Mouse (Mus musculus): ENCODE results near the gene Tmc6.
A peak's percentile ranks its signal among the peaks of the same experiment; 100 is the strongest.

The Tmc6 gene

DNA sequence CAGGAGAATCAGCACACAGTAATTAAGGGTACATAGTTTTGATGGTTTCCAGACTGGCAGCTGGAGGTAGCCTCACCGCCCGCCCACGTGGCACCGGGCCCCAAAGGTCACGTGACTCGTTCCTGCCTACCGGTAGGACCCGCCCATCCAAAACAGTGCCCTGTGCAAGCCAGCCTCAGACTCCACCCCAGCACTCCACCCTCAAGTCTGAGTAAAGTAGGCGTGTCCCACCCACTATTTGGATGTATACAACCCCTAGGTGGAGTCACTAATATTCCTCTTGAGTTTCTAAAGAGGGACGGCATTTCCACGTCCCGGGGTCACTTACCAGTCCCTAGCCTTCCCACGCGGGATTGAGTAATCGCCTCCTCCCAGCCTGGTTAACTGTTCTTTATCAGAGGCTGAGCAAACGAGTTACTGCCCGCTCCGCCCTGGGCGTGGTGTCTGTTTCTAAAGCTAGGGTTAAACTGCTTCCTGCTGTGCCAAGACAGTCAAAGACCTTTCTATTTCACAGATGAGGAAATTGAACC lies 1.4 kb downstream of the Tmc6 start:
- peak; percentile 96 to 98 for DNase-seq

DNA sequence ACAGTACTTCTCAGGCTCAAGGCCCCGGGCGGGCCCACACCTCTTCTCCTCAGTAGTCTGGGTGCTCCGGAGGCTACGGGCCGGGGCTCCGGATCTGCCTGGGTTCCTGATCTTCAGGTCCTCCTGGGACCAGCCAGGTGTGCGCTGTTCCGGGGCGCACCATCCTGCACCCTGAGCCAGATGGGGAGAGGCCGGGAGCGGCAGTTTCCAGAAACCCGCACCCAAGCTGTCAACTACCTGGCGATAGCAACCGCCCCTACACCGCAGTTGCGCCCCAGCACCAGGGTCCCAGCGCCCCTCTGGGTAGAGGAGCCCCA lies 1.8 kb downstream of the Tmc6 start:
- no peak for DNase-seq

DNA sequence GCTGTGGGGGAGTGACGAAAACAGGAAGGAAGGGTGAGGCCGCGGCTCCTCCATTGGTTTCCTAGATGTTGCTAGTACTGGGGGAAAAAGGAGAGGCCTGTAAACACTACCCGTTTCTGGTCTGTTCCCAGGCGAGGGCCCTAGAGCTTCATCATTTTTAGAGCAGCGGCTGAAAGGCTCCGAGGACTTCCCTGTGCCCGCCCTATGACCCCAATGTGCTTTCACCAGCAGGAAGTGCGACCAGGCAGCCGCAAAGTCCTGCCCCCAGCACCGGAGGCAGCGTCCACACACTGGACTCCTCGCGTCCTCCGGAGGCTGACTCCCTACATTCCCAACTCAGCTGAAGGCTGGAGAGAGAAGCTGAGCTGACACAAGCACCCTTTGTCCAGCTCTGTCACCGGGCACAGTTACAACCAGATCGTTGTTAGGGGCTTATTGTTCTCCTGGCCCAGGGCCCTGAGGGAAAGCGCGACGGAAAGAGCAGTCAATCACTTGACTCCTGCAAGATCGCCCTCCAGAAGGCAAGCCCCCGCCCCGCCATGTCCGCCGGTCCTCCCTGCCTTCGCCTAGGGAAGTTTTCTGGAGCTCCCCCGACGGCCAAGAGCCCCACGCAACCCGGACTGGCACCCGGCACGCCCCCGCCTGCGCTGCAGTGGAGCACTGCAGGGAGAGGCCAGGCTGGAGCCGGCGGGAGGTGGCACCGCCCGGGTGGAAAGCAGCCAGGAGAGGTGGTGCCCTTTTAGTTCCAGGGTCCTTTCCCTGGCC lies 2.4 kb downstream of the Tmc6 start:
- DNase-seq = peak; percentile 89 to 95

DNA sequence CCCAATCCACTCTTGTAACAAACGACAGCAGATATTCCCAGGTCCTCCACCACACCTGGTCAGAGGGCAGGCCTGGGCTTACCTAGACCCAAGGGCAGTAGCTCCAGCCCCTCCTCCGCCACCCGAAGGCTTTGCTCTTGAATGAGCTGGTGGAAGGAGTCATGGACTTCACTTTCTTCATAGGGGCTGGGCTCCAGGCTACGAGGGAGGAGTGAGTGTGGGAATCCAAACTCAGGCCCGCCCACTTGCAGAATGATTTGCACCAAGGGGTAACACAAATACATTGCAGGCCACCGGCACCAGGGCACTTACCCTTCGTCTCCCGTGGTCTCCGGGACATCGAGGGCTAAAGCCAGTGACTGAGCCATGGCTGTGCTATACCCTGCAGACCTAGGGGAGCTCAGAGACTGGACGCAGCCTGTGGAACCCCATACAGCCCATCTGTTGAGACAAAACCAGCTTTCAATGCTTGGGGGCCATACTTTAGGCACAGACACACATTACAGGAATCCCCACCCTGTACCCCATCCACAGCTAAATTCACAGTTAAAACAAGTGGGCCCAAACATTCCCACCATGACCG lies 3.1 kb downstream of the Tmc6 start:
- peak; percentile 51 to 73 for DNase-seq

DNA sequence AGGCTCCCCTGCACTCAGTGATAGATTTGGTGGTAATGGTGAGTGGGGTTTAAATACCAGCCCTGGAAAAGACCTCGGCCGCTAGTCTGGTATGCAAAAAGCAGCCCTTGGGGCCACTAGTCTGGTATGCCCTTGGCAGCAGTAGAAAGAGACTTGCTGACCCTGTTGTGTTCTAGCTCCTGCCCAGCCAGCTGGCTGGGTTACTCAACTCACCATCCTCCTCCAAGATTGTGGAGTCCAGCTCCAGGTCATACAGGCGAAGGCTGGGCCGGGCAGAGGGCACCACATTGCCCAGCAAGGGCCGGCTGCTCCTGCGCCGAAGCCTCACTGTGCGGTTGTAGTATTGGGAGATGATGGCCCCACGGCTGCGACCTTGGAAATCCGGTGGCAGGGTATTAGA lies 4.0 kb downstream of the Tmc6 start:
- DNase-seq = peak; percentile 54 to 90

DNA sequence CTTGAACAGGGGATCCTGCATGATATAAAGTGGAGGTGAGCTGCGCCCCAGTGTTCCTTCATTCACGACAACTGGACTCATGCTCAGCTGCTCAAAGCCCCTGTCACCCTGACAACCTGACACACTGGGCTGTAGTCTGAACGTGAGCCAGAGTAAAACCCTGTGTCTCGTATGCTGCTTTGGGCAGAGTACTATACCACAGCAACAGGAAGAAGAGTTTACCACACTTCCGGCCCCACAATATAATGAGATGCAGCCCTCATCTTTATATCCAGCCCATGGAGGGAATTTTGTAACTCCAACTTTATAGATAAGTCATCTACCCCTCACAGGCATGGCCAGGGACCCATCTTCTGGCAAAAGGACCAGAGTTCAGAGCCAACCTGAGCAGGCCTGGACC lies 4.9 kb downstream of the Tmc6 start:
- DNase-seq = peak in 1 of 2 experiments; percentile 26

DNA sequence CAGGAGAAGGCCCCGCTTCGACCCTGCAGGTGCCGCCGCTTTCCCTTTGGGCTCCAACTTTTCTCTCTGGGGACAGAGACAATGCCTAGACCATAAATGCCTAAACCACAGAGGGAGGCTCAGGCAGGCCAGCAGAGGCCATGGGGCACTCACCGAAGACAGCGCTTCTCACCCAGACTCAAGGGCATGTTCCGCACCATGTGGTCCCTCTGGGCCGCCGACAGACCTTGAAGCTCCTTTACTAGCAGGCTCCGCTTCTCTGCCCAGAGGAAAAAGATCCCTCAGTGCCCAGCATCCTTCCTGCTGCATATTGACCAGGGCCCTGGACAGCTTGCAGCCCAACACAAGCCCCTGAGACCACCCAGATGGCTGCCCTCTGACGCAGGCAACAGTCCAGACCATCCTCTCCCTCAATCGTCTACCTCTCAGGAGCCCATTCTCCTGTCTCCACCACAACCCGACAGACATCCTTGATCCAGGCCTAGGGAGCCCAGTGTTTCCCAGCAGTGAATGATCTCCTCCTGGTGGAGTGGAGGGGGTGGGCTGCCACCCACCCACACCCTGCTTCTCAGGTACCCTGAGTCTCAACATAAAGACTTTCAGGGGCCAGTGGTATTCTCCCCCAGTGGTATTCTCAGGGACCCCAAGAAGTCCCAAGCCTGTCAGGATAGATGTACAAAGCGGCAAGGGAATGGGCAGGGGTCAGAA lies 5.8 kb downstream of the Tmc6 start:
- DNase-seq = peak in 1 of 2 experiments; percentile 22

DNA sequence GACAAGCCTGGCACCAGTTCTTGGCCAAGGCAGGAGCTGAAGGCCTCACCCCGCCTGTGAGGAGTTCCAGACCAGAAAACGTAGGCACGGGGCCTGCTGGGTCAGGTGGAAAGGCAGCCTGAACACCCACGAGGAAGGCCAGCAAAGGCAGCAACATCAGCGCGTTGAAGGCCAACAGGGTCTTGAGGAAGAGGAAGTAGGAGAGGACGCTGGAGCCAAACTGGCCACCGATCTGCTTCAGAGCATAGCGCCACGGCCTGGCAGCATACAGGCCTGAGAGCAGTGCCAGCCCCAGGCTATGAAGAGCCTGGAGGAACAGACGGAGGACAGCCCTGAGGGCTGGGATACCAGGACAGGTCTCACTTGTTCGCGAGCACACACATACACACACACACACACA lies 6.5 kb downstream of the Tmc6 start:
- peak in 1 of 2 experiments; percentile 34 for DNase-seq

DNA sequence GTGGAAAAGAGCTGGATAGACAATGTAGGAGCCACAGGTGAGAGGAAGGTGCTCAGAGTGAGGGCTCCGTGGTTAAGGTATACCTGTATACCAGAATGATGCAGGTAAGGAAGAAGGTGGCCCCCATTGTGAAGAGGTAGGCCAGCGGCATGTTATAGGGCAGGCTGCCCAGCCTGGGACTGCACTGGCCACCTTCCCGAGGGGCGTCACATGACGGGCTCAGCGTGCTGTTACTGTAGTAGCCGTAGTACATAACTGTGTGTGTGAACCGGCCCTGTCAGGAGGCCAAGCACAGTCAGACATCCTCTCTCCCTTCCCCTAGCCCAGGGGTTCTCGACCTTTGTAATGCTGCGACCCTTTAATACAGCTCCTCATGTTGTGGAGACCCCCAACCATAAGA lies 7.1 kb downstream of the Tmc6 start:
- DNase-seq = peak in 1 of 2 experiments; percentile 33

DNA sequence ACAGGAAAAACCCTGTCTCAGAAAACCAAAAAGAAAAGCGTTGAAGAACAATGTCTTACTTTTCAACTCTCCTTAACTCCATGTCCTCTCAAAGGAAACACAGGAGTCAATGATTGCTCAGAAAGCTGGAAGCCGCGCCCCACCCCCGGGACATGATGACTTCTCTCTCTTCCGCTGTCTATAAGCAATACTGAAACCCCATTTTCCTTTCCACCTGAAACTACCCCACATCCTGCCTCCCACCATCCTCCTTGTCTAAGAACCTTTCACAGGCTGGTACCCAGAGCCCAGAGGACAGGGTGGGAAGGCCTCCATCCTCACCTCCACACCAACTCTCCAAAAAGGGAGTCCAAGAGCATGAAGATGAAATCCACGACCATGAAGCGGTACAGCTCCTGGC lies 9.6 kb downstream of the Tmc6 start:
- DNase-seq = no peak

DNA sequence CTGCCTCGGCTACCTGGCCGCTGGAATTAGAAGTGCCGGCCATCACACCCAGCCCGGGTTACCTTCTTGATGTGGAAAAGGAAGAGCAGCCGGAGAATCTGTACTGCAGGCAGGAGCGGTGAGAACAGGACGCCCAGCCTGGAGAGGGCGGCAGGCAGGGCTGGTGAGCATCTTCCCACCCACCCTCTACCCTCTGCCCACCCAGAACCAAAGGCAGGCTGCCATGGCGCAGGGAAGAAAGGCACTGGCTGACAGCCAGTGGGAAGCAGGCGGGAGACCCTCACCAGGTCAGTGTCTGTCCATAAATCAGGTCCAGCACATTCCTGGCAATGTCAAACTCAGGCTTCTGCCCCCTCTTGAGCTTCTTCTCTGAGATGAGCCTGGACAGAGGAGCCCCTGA lies 11.6 kb downstream of the Tmc6 start:
- DNase-seq = no peak

DNA sequence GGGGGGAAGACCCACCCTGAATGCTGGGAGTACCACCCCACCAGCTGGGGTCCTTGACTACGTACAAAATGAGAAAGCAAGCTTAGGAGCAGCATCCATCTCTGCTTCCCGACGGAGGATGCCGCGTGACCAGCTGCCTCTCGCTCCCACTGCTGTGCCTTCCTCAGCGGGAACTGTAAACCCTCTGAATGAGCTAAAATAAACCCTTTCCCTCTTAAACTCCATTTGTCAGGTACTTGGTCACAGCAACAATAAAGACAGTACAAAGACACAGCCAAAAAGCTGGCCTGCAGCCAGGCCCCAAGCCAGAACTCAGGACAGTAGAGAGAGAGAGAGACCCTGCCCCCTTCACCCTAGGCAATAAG lies 12.3 kb downstream of the Tmc6 start:
- no peak for DNase-seq

DNA sequence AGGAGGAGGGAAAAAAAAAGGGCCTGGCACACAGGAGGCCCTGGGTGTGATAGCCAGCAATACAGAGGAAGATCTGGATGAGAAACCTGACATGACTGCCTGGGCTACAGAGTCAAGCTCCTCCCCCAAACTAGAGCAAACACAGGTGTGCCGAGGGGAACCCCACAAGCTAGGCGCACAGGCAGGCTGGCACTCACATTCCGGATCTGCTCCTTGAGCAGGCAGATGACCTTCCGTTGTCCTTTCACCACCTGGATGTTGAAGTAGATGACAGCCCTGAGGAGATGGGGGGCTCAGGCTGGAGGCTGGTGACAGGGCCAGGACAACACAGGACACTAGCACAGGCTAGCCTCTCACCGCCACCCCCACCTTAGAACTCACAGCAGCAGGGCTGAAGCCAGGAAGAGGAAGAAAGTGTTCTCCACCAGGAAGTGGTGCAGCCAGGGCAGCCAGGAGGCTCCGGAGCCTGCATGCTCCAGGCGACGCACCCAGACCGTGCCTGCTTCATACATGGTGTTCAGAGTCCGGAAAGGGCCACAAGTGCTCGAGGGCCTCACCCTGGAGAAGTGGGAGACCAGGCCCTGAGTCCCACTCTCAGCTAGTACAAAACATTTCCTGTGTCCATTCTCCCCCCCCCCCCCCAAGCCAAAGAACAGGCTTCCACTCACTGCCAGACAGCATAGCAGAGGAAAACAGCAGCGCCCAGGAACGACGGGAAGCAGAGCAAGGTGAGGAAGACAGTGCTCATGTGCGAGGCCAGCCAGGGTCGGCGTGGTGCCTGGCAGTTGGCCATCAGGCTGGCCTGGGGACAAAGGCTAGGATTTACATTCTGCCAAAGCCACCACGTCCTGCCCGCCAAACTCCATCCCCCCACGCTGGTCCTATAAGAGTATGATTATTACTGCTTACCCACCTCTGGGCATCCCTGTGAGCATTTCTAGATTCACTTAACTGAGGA lies 13.0 kb downstream of the Tmc6 start:
- peak; percentile 31 to 67 for DNase-seq

DNA sequence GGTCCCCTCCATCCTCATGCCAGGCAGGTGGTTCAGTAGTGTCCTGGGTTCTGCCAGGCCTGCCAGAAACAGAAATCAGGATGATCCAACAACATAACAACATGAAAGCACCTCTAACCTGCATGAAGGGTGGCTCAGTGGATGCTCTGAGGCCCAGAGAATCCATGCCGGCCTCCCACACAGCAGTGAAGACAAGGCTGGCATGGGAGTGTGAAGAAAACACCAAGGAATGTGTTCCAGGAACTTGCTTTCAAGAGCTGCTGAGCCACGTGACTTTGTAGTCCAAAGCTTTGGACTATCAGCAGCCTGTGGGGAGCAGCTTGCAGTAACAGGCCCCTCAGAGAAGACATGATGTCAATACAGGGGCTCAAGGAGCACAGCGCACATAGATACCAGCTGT lies 15.7 kb downstream of the Tmc6 start:
- DNase-seq = peak in 1 of 2 experiments; percentile 38

DNA sequence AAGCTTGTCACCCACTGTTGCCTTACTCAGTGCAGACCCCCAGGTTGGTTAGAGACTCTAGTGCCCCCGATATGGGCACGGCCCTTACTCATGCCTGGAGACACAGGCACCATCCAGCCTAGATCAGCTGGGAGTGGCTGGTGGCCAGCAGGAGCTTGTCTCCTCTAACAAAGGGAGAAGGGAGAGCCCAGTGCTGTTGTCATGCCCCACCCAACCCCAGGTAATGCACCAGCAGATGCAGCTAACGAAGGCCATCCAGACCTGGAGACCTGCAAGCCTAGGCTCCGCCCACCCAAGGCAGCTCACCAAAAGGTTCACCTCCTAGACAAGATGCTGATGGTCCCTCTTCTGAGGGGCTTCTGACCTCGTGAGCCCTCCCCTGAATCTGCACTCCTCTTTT lies 16.6 kb downstream of the Tmc6 start:
- peak in 1 of 2 experiments; percentile 38 for DNase-seq

DNA sequence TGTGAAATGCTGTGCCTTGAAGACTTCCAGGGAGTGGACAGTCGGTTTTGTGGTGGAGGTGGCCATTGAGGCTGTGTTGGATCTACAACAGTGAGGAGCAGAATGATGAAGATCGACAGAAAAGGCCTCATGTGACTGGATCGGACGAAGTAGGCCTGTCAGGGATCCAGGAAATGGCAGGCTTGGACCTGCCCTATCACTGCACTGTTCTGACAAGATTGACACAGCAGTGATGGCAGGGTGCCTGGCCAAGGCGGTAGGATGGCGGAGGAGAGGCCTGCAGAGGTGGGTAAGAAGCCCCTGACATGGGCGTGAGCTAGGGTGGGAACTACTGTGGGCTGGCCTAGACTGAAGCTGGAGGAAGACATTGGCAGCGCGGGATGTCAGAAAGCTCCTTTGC lies 17.7 kb downstream of the Tmc6 start:
- DNase-seq = peak in 1 of 2 experiments; percentile 45

DNA sequence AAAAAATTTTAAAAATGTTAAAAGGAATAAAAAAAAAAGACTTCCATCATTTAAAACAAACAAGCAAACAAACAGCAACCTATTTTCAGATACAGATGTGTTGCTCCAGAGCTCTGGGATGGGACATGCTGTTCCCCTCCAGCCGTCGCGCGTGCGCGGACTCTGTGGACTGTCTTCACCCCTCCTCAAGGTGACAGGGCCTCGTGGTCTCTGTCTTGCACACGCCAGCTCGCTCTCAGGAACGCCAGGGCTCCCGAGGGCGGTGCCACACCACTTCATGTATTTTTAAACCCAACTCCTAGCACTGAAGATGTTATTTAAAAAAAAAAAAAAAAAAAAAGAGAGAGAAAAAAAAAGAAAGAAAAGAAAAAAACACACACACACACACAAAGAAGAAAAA lies 19.8 kb downstream of the Tmc6 start:
- no peak for DNase-seq

DNA sequence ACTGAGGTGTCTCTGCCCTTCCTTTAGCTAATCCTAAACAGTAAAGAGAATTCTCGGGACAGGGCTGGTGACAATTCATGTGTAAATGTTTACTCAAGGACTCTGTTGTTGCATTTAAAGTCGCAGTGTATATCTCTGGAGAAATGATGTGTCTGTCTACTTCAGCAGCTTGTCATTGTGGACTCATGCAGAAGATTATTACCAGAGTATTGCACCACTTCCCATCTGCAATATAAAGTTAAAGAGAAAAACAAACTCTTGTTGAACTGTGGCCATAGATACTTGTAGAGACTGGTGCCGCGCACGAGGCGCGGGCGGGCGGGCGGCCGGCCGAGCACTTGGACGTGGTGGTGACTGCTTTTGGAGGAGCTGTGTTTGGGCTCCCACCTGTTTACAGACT lies 20.2 kb downstream of the Tmc6 start:
- DNase-seq = no peak

DNA sequence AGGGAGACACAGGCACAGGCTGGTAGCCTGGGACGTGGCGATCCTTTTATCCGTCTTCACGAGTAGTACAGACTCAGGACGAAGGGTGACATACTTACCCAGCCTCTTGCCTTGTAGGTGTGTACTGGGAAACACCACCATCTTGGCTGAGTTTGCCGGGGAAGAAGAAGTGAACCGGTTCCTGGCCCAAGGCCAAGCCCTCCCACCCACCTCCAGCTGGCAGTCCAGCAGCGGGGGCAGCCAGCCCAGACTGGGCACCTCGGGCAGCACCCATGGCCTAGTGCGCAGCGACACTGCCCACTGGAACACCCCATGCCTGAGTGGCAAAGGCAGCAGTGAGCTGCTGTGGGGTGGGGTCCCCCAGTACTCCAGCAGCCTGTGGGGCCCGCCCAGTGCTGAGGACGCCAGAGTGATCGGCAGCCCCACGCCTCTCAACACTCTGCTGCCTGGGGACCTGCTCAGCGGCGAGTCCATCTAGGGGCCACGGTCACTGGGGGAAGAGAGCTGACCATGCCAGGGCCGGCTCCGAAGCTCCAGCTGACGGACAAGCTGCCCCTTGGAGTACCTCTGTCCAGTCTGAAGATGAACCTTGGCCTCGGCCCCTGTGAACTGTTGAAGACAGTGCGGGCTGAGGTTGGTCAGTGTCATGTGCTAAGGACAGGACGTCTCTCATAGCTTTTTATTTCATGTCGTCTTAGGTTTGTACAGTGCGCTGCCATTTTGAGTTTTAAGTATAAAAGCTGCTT lies 21.5 kb downstream of the Tmc6 start:
- peak; percentile 58 to 82 for DNase-seq

DNA sequence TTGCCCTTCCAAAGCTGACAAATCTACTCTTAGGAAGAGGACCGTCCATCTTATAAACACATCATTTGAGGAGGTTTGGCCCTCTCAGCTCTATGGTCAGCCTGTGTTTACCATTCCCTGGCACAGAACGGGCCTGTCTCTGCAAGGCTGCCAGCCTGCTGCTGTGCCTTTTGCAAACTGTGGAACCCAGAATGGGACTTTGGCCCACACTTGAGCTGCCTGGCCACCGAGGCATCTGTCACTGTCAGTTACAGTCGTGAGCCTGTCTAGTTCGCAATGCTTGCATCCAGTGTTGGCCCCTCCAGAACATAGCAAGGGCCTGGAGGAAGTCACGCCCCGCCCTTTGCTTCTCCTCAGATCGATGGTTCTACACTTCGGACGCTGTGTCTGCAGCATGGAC lies 22.7 kb downstream of the Tmc6 start:
- peak in 1 of 2 experiments; percentile 43 for DNase-seq

DNA sequence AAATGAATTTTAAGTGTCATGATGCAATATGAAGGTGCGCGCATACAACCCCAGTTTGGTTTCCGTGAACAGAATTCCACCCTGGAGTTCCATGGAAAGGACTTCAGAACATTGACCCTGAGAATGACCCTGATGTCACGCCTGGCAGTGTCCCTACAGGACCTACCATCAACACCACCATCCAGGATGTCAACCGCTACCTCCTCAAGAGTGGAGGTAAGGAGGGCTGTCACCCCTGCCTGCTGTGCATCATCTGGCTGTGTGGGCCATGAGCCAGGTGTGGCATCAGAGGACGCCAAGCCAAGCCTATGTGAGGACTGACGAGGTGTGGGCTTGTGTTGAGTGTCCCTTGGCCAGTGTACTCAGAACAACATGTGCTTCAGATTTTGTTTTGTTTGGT lies 26.1 kb downstream of the Tmc6 start:
- no peak for DNase-seq

DNA sequence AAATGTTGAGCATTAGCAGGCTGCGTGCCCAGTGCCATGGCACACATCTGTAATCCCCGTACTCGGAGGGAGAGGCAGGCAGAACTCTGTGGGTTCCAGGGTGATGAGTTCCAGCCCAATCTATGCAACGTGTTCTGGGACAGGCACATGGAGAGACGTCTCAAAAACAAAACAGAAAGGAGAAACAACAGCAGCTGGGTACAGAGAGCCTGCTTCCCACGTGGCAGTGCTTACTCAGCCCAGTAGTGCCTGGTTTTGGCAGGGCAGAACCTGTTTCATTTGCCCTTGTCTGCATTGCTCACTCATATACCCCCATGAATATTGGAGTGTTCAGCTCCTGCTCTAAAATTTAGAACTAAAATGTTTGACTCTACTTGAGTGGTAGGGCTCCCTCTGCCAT lies 30.5 kb downstream of the Tmc6 start:
- peak in 1 of 2 experiments; percentile 32 for DNase-seq
